Mouse (Mus musculus) liver, embryonic 13.5 days (tissue): Measurements from ENCODE around the gene Ankmy2. TPM values are rescaled to one million over a fixed set of nuclear protein-coding genes. Genes with fewer than 3 reads are reported as not detected.
A peak's percentile ranks its signal among the peaks of the same experiment; 100 is the strongest.

Experiments used
- ATAC-seq: fragments of 200-750 bp; cut with Nextera tagmentation; 2 replicates; pipeline ENCODE4 v1.8.0; 2017; ENCODE audit warnings: low read depth, mild to moderate bottlenecking, moderate number of reproducible peaks, moderate library complexity
- DNase-seq: peaks from one replicate; pipeline ENCODE4 v3.0.0; 2022
- H3K27ac ChIP-seq: fragments of 300-500 bp; sonication (generic); 2 replicates; pipeline ENCODE4 v1.5.1; 2015; ENCODE audit warnings: moderate library complexity, mild to moderate bottlenecking, inconsistent platforms
- H3K27me3 ChIP-seq: fragments of 300-500 bp; sonication (generic); 2 replicates; pipeline ENCODE4 v1.6.1; 2015; ENCODE audit warnings: mild to moderate bottlenecking, inconsistent platforms
- H3K36me3 ChIP-seq: fragments of 300-500 bp; sonication (generic); 2 replicates; pipeline ENCODE4 v1.6.1; 2015; ENCODE audit warnings: mild to moderate bottlenecking, inconsistent platforms
- H3K4me1 ChIP-seq: fragments of 300-500 bp; sonication (generic); replicated peaks from 2 replicates; pipeline ENCODE4 v1.6.1; 2015; ENCODE audit warnings: inconsistent platforms
- H3K4me2 ChIP-seq: fragments of 300-500 bp; sonication (generic); 2 replicates; pipeline ENCODE4 v1.6.1; 2015; ENCODE audit warnings: inconsistent platforms, mild to moderate bottlenecking, moderate library complexity
- H3K4me3 ChIP-seq: fragments of 300-500 bp; sonication (generic); replicated peaks from 2 replicates; pipeline ENCODE4 v1.5.1; 2015; ENCODE audit warnings: mild to moderate bottlenecking, inconsistent platforms
- H3K9ac ChIP-seq: fragments of 300-500 bp; sonication (generic); 2 replicates; pipeline ENCODE4 v1.6.1; 2015; ENCODE audit warnings: mild to moderate bottlenecking, inconsistent platforms
- H3K9me3 ChIP-seq: fragments of 300-500 bp; sonication (generic); replicated peaks from 2 replicates; pipeline ENCODE4 v1.6.1; 2016; ENCODE audit warnings: inconsistent platforms
- WGBS: fragments of 180-500 bp; shearing (Covaris S2); methylation state at CpG from one replicate; pipeline ENCODE4 v1.1.7; 2015; ENCODE audit not compliant: insufficient replicate concordance; 5-methylcytosine and 5-hydroxymethylcytosine counted together
- polyA plus RNA-seq: library from polyadenylated mRNA; unstranded; fragments of >200 nt; fragmentation: Nextera tagmentation; extraction: Ambion mirVana; gene quantifications from 2 replicates; pipeline ENCODE4 v1.2.1, GENCODE M21; 2015

Ankmy2 gene
- 11.3 and 13.5 TPM in 2 replicates for polyA plus RNA-seq

- DNase-seq: peak; percentile 83
- Histone ChIP-seq H3K9me3 (no peaks in the 10 kb centered on the region), H3K4me1 (peaks cover 39% of the 10 kb centered on the region), H3K4me3 (peak within 1 kb of the TSS; percentile 72), H3K36me3 (no peaks in the 10 kb centered on the region), H3K4me2 (peak within 1 kb of the TSS; percentile 88), H3K9ac (peak within 1 kb of the TSS; percentile 78), H3K27ac (peak within 1 kb of the TSS; percentile 84), H3K27me3 (no peaks in the 10 kb centered on the region)
- peak; percentile 94 for ATAC-seq
- WGBS: under 1% methylated on average over 42 of the region's 42 CpGs
These were observed at the start of gene Ankmy2 for GRCm38 (mm10) chr12:36156637-36157303. TSS of gene Ankmy2 (plus strand) at chr12:36157114.

- Histone ChIP-seq H3K4me1 (no peaks in the 10 kb centered on the region), H3K9ac (no peak overlapping the region), H3K9me3 (no peaks in the 10 kb centered on the region), H3K4me2 (no peak overlapping the region), H3K27me3 (no peaks in the 10 kb centered on the region), H3K27ac (no peak overlapping the region), H3K36me3 (peaks cover 66% of the 10 kb centered on the region), H3K4me3 (no peak overlapping the region)
- WGBS: 85% methylated on average over 5 of the region's 5 CpGs
- ATAC-seq (no peak), DNase-seq (no peak)
These were observed 48.5 kb upstream of the Ankmy2 start for GRCm38 (mm10) chr12:36108442-36108841.

- ATAC-seq (no peak), DNase-seq (no peak)
- Histone ChIP-seq H3K9ac (no peak overlapping the region), H3K27me3 (no peaks in the 10 kb centered on the region), H3K4me1 (no peaks in the 10 kb centered on the region), H3K4me2 (no peak overlapping the region), H3K9me3 (no peaks in the 10 kb centered on the region), H3K4me3 (no peak overlapping the region), H3K27ac (no peak overlapping the region), H3K36me3 (peaks cover 63% of the 10 kb centered on the region)
- 76% methylated on average over 5 of the region's 5 CpGs for WGBS
These were observed 46.5 kb upstream of the Ankmy2 start for GRCm38 (mm10) chr12:36110457-36110856.

GRCm38 (mm10) chr12:36111110-36111509 lies 45.8 kb upstream of the Ankmy2 start:
- 83% methylated on average over 5 of the region's 5 CpGs for WGBS
- peaks cover 64% of the 10 kb centered on the region for H3K36me3 ChIP-seq

GRCm38 (mm10) chr12:36112081-36112480 lies 44.8 kb upstream of the Ankmy2 start:
- Histone ChIP-seq H3K4me3 (no peak overlapping the region), H3K36me3 (peaks cover 60% of the 10 kb centered on the region), H3K4me1 (no peaks in the 10 kb centered on the region), H3K4me2 (no peak overlapping the region), H3K9me3 (no peaks in the 10 kb centered on the region), H3K27ac (no peak overlapping the region), H3K27me3 (no peaks in the 10 kb centered on the region), H3K9ac (no peak overlapping the region)
- DNase-seq (no peak), ATAC-seq (no peak)
- 89% methylated on average over 3 of the region's 3 CpGs for WGBS

More at GRCm38 (mm10) chr12:36111110-36111509, 45.8 kb upstream of the Ankmy2 start:
- DNase-seq: no peak
- no peak overlapping the region for H3K4me3 ChIP-seq
- no peak overlapping the region for H3K4me2 ChIP-seq
- no peaks in the 10 kb centered on the region for H3K9me3 ChIP-seq
- ATAC-seq: no peak
- H3K27me3 ChIP-seq: no peaks in the 10 kb centered on the region
- H3K9ac ChIP-seq: no peak overlapping the region
- no peak overlapping the region for H3K27ac ChIP-seq
- H3K4me1 ChIP-seq: no peaks in the 10 kb centered on the region

GRCm38 (mm10) chr12:36117161-36117560 lies 39.8 kb upstream of the Ankmy2 start:
- Histone ChIP-seq H3K4me3 (no peak overlapping the region), H3K36me3 (peaks cover 40% of the 10 kb centered on the region), H3K4me2 (no peak overlapping the region), H3K9ac (no peak overlapping the region), H3K27me3 (no peaks in the 10 kb centered on the region), H3K9me3 (no peaks in the 10 kb centered on the region), H3K27ac (no peak overlapping the region), H3K4me1 (no peaks in the 10 kb centered on the region)
- DNase-seq (no peak), ATAC-seq (no peak)
- WGBS: 78% methylated on average over 6 of the region's 6 CpGs

- 83% methylated on average over 3 of the region's 3 CpGs for WGBS
- H3K36me3 ChIP-seq: peaks cover 35% of the 10 kb centered on the region
- no peak for ATAC-seq
These were observed 37.7 kb upstream of the Ankmy2 start for GRCm38 (mm10) chr12:36119244-36119643.

GRCm38 (mm10) chr12:36126049-36126448 lies 30.9 kb upstream of the Ankmy2 start:
- Histone ChIP-seq H3K27me3 (no peaks in the 10 kb centered on the region), H3K9ac (no peak overlapping the region), H3K27ac (no peak overlapping the region), H3K36me3 (peaks cover 24% of the 10 kb centered on the region), H3K4me1 (no peaks in the 10 kb centered on the region), H3K4me3 (no peak overlapping the region), H3K9me3 (no peaks in the 10 kb centered on the region), H3K4me2 (no peak overlapping the region)
- DNase-seq: no peak
- WGBS: 84% methylated on average over 5 of the region's 5 CpGs
- no peak for ATAC-seq

More at GRCm38 (mm10) chr12:36119244-36119643, 37.7 kb upstream of the Ankmy2 start:
- H3K27ac ChIP-seq: no peak overlapping the region
- H3K4me1 ChIP-seq: no peaks in the 10 kb centered on the region
- DNase-seq: no peak
- H3K9me3 ChIP-seq: no peaks in the 10 kb centered on the region
- H3K4me3 ChIP-seq: no peak overlapping the region
- no peak overlapping the region for H3K4me2 ChIP-seq
- no peaks in the 10 kb centered on the region for H3K27me3 ChIP-seq
- H3K9ac ChIP-seq: no peak overlapping the region

GRCm38 (mm10) chr12:36129826-36130225 lies 27.1 kb upstream of the Ankmy2 start:
- Histone ChIP-seq H3K27me3 (no peaks in the 10 kb centered on the region), H3K27ac (no peak overlapping the region), H3K4me1 (no peaks in the 10 kb centered on the region), H3K9me3 (no peaks in the 10 kb centered on the region), H3K9ac (no peak overlapping the region), H3K36me3 (peaks cover 13% of the 10 kb centered on the region), H3K4me2 (no peak overlapping the region), H3K4me3 (no peak overlapping the region)
- ATAC-seq (no peak), DNase-seq (no peak)
- WGBS: 76% methylated on average over 5 of the region's 5 CpGs

- no peaks in the 10 kb centered on the region for H3K27me3 ChIP-seq
- H3K4me3 ChIP-seq: no peak overlapping the region
- ATAC-seq (no peak), DNase-seq (no peak)
- H3K27ac ChIP-seq: no peak overlapping the region
- H3K9me3 ChIP-seq: no peaks in the 10 kb centered on the region
- WGBS: 83% methylated on average over 2 of the region's 2 CpGs
- no peak overlapping the region for H3K9ac ChIP-seq
- no peak overlapping the region for H3K4me2 ChIP-seq
- peaks cover 11% of the 10 kb centered on the region for H3K36me3 ChIP-seq
- H3K4me1 ChIP-seq: no peaks in the 10 kb centered on the region
These were observed 24.7 kb upstream of the Ankmy2 start for GRCm38 (mm10) chr12:36132254-36132653.

- Histone ChIP-seq H3K27ac (no peak overlapping the region), H3K36me3 (peaks cover 11% of the 10 kb centered on the region), H3K4me3 (no peak overlapping the region), H3K9ac (no peak overlapping the region), H3K4me1 (no peaks in the 10 kb centered on the region), H3K27me3 (no peaks in the 10 kb centered on the region), H3K4me2 (no peak overlapping the region), H3K9me3 (no peaks in the 10 kb centered on the region)
- ATAC-seq: no peak
- 70% methylated on average over 3 of the region's 3 CpGs for WGBS
- DNase-seq: no peak
These were observed 24.2 kb upstream of the Ankmy2 start for GRCm38 (mm10) chr12:36132668-36133067.

- no peak for ATAC-seq
- Histone ChIP-seq H3K4me2 (no peak overlapping the region), H3K4me3 (no peak overlapping the region), H3K9ac (no peak overlapping the region), H3K36me3 (peaks cover 11% of the 10 kb centered on the region), H3K4me1 (no peaks in the 10 kb centered on the region), H3K27ac (no peak overlapping the region), H3K9me3 (no peaks in the 10 kb centered on the region), H3K27me3 (no peaks in the 10 kb centered on the region)
- WGBS: 77% methylated on average over 5 of the region's 5 CpGs
- no peak for DNase-seq
These were observed 23.4 kb upstream of the Ankmy2 start for GRCm38 (mm10) chr12:36133547-36133946.
